Mouse (Mus musculus) lung, embryonic 16.5 days (tissue): Measurements from ENCODE around the gene Gm17617. TPM values are rescaled to one million over a fixed set of nuclear protein-coding genes. Genes with fewer than 3 reads are reported as not detected.

Experiments used
- polyA plus RNA-seq: library from polyadenylated mRNA; unstranded; fragments of >200 nt; fragmentation: Nextera tagmentation; extraction: Ambion mirVana; gene quantifications from 2 replicates; pipeline ENCODE4 v1.2.1, GENCODE M21; 2015

The Gm17617 gene
- polyA plus RNA-seq, 1 experiment from 2014 or later: not detected

Other genes with a start within 250 kb of the Gm17617 start
- gene Unc5a, start 184.1 kb downstream of the Gm17617 start, polyA plus RNA-seq: 4.3 TPM in 2 replicates
- gene Hk3, start 112.2 kb downstream of the Gm17617 start, polyA plus RNA-seq: 0.95 and 1.3 TPM in 2 replicates
- 30.9 and 34.7 TPM in 2 replicates for gene Uimc1, start 33.2 kb downstream of the Gm17617 start, polyA plus RNA-seq
- 15.1 and 20.0 TPM in 2 replicates for gene Zfp346, start 28.2 kb downstream of the Gm17617 start, polyA plus RNA-seq
- 26.3 and 27.7 TPM in 2 replicates for gene Fgfr4, start 19.1 kb upstream of the Gm17617 start, polyA plus RNA-seq
- gene Nsd1, start 76.2 kb upstream of the Gm17617 start, polyA plus RNA-seq: 50.7 and 56.2 TPM in 2 replicates
- gene Prelid1, start 187.0 kb upstream of the Gm17617 start, polyA plus RNA-seq: 466 and 483 TPM in 2 replicates
- 76.9 and 84.3 TPM in 2 replicates for gene Rab24, start 188.4 kb upstream of the Gm17617 start, polyA plus RNA-seq
- gene Mxd3, start 196.3 kb upstream of the Gm17617 start, polyA plus RNA-seq: 44.0 and 46.4 TPM in 2 replicates
- gene Lman2, start 229.2 kb upstream of the Gm17617 start, polyA plus RNA-seq: 101 and 103 TPM in 2 replicates
- gene Rgs14, start 236.2 kb upstream of the Gm17617 start, polyA plus RNA-seq: 1.4 and 2.1 TPM in 2 replicates